Mouse (Mus musculus) lung, embryonic 15.5 days (tissue): ENCODE data around the gene Gm12394. TPM values are rescaled to one million over a fixed set of nuclear protein-coding genes. Genes with fewer than 3 reads are reported as not detected.
"Not testable (repeated sequence)": the region's sequence is repeated elsewhere in the genome, so short reads cannot be mapped to it uniquely, and the experiment has no call there.

Experiments
- ATAC-seq: fragments of 200-750 bp; cut with Nextera tagmentation; 2 replicates; pipeline ENCODE4 v1.8.0; 2017; ENCODE audit warnings: moderate number of reproducible peaks, borderline replicate concordance; ENCODE audit not compliant: low FRiP score, low TSS enrichment; ENCODE audit errors: extremely low read depth
- H3K27ac ChIP-seq: fragments of 300-500 bp; sonication (generic); 2 replicates; pipeline ENCODE4 v1.5.1; 2015; ENCODE audit warnings: moderate library complexity, mild to moderate bottlenecking, inconsistent platforms
- H3K27me3 ChIP-seq: fragments of 300-500 bp; sonication (generic); 2 replicates; pipeline ENCODE4 v1.6.1; 2015; ENCODE audit warnings: inconsistent platforms
- H3K36me3 ChIP-seq: fragments of 300-500 bp; sonication (generic); 2 replicates; pipeline ENCODE4 v1.6.1; 2015; ENCODE audit warnings: inconsistent platforms
- H3K4me1 ChIP-seq: fragments of 300-500 bp; sonication (generic); 2 replicates; pipeline ENCODE4 v1.6.1; 2015; ENCODE audit warnings: inconsistent platforms
- H3K4me2 ChIP-seq: fragments of 300-500 bp; sonication (generic); 2 replicates; pipeline ENCODE4 v1.6.1; 2015; ENCODE audit warnings: inconsistent platforms, mild to moderate bottlenecking, moderate library complexity
- H3K4me3 ChIP-seq: fragments of 300-500 bp; sonication (generic); 2 replicates; pipeline ENCODE4 v1.5.1; 2015; ENCODE audit warnings: mild to moderate bottlenecking, inconsistent platforms
- H3K9ac ChIP-seq: fragments of 300-500 bp; sonication (generic); 2 replicates; pipeline ENCODE4 v1.6.1; 2015; ENCODE audit warnings: inconsistent platforms
- H3K9me3 ChIP-seq: fragments of 300-500 bp; sonication (generic); 2 replicates; pipeline ENCODE4 v1.6.1; 2016; ENCODE audit warnings: inconsistent platforms
- WGBS: fragments of 180-500 bp; shearing (Covaris S2); methylation state at CpG from one replicate; pipeline ENCODE4 v1.1.7; 2015; 5-methylcytosine and 5-hydroxymethylcytosine counted together
- polyA plus RNA-seq: library from polyadenylated mRNA; unstranded; fragments of >200 nt; fragmentation: Nextera tagmentation; extraction: Ambion mirVana; gene quantifications from 2 replicates; pipeline ENCODE4 v1.2.1, GENCODE M21; 2015

Gm12394 gene
- polyA plus RNA-seq, 1 experiment from 2014 or later = 0.06 TPM

- not testable (repeated sequence) for H3K36me3 ChIP-seq, H3K4me2 ChIP-seq, H3K4me1 ChIP-seq, H3K27me3 ChIP-seq, H3K9me3 ChIP-seq, H3K4me3 ChIP-seq, H3K9ac ChIP-seq, ATAC-seq, H3K27ac ChIP-seq
- no CpG with 5 or more reads among the region's 5 CpGs for WGBS
Measured at GRCm38 (mm10) chr4:42773893-42774292, 82.7 kb downstream of the Gm12394 start, which contains the start of gene Ccl21a. Ccl21a (minus strand) TSS chr4:42773993.

GRCm38 (mm10) chr4:42756477-42756876, 100.1 kb downstream of the Gm12394 start, which contains the start of gene Ccl19:
Ccl19 (minus strand) TSS chr4:42756577.
- WGBS = no CpG with 5 or more reads among the region's 6 CpGs
- ATAC-seq = not testable (repeated sequence)

GRCm38 (mm10) chr4:42735245-42735644, 121.3 kb downstream of the Gm12394 start, which contains the start of gene 4930578G10Rik:
4930578G10Rik (plus strand) TSS chr4:42735545.
- not testable (repeated sequence) for H3K4me2 ChIP-seq, H3K9me3 ChIP-seq, H3K27me3 ChIP-seq, H3K4me3 ChIP-seq, H3K27ac ChIP-seq, ATAC-seq, H3K9ac ChIP-seq, H3K4me1 ChIP-seq, H3K36me3 ChIP-seq
- no CpG with 5 or more reads among the region's 13 CpGs for WGBS

More at GRCm38 (mm10) chr4:42756477-42756876, 100.1 kb downstream of the Gm12394 start, which contains the start of gene Ccl19:
- not testable (repeated sequence) for H3K4me2 ChIP-seq, H3K36me3 ChIP-seq, H3K27me3 ChIP-seq, H3K4me3 ChIP-seq, H3K9me3 ChIP-seq, H3K27ac ChIP-seq, H3K4me1 ChIP-seq, H3K9ac ChIP-seq

Other genes starting within 250 kb of the Gm12394 start
- gene Gm10591, start 244.6 kb downstream of the Gm12394 start, polyA plus RNA-seq = not detected in 2 replicates
- gene Gm2564, start 227.1 kb downstream of the Gm12394 start, polyA plus RNA-seq = not detected in 2 replicates
- gene Ccl27b, start 201.5 kb downstream of the Gm12394 start, polyA plus RNA-seq = not detected in 2 replicates
- gene Il11ra2, start 194.9 kb downstream of the Gm12394 start, polyA plus RNA-seq = not detected in 2 replicates
- gene 4930578G10Rik, start 121.2 kb downstream of the Gm12394 start, polyA plus RNA-seq = not detected in 2 replicates
- gene Ccl19, start 100.2 kb downstream of the Gm12394 start, polyA plus RNA-seq = 0.41 TPM in 1 of 2 replicates, not detected in the other
- 72.9 and 77.9 TPM in 2 replicates for gene Ccl21a, start 82.8 kb downstream of the Gm12394 start, polyA plus RNA-seq
- gene Fam205a1, start 2.9 kb downstream of the Gm12394 start, polyA plus RNA-seq = 0.08 TPM in 1 of 2 replicates, not detected in the other
- 0.30 TPM in 1 of 2 replicates, not detected in the other for gene Fam205c, start 17.5 kb upstream of the Gm12394 start, polyA plus RNA-seq
- gene Phf24, start 59.9 kb upstream of the Gm12394 start, polyA plus RNA-seq = 0.26 and 0.62 TPM in 2 replicates
- gene Dnajb5, start 93.0 kb upstream of the Gm12394 start, polyA plus RNA-seq = 7.6 and 8.9 TPM in 2 replicates
- gene 1700022I11Rik, start 112.8 kb upstream of the Gm12394 start, polyA plus RNA-seq = 0.39 and 0.56 TPM in 2 replicates
- gene Vcp, start 143.7 kb upstream of the Gm12394 start, polyA plus RNA-seq = 543 and 557 TPM in 2 replicates
- gene Fancg, start 153.7 kb upstream of the Gm12394 start, polyA plus RNA-seq = 20.8 and 20.9 TPM in 2 replicates
- 19.0 and 22.1 TPM in 2 replicates for gene Pigo, start 169.0 kb upstream of the Gm12394 start, polyA plus RNA-seq
- 321 and 331 TPM in 2 replicates for gene Stoml2, start 174.9 kb upstream of the Gm12394 start, polyA plus RNA-seq
- gene Fam214b, start 189.4 kb upstream of the Gm12394 start, polyA plus RNA-seq = 10.6 and 11.2 TPM in 2 replicates
- gene Unc13b, start 202.2 kb upstream of the Gm12394 start, polyA plus RNA-seq = 5.5 and 7.3 TPM in 2 replicates